Mouse (Mus musculus) duodenum, adult 2 months (tissue): ENCODE data around the gene Soga1. TPM values are rescaled to one million over a fixed set of nuclear protein-coding genes. Genes with fewer than 3 reads are reported as not detected.

Experiments
- polyA plus RNA-seq: library from polyadenylated mRNA; depleted of rRNA; stranded (reverse); fragments of >200 nt; gene quantifications from 2 replicates; pipeline ENCODE4 v1.2.3, GENCODE M21; 2012; ENCODE audit warnings: low replicate concordance; rRNA removed

Soga1 gene
- polyA plus RNA-seq, result 2.6 and 5.2 TPM in 2 replicates

GRCm38 (mm10) chr2:157078793-157079700 is at the start of gene Soga1:
Gene Soga1 (minus strand): TSS chr2:157079254.

GRCm38 (mm10) chr2:157086796-157087195 is 7.7 kb upstream of the Soga1 start, which contains the start of gene Tldc2:
Gene Tldc2 (plus strand): TSS chr2:157087055.

GRCm38 (mm10) chr2:157006511-157007233 is 72.4 kb downstream of the Soga1 start, which contains the start of gene Dsn1:
Gene Dsn1 (minus strand): TSS chr2:157007154.

GRCm38 (mm10) chr2:156991470-156992319 is 87.4 kb downstream of the Soga1 start, which contains the start of gene Ndrg3:
Gene Ndrg3 (minus strand): TSS chr2:156992056.

Other genes starting within 250 kb of the Soga1 start
- gene Tgif2, start 239.2 kb downstream of the Soga1 start, polyA plus RNA-seq, result 2.1 and 7.5 TPM in 2 replicates
- gene 4930518I15Rik, start 221.3 kb downstream of the Soga1 start, polyA plus RNA-seq, result 0.13 and 0.25 TPM in 2 replicates
- gene Rab5if, start 216.1 kb downstream of the Soga1 start, polyA plus RNA-seq, result 156 and 235 TPM in 2 replicates
- 0.67 and 1.8 TPM in 2 replicates for gene Sla2, start 192.1 kb downstream of the Soga1 start, polyA plus RNA-seq
- gene Ndrg3, start 87.2 kb downstream of the Soga1 start, polyA plus RNA-seq, result 38.7 and 40.1 TPM in 2 replicates
- 0.89 and 1.1 TPM in 2 replicates for gene Dsn1, start 72.1 kb downstream of the Soga1 start, polyA plus RNA-seq
- gene Tldc2, start 7.8 kb upstream of the Soga1 start, polyA plus RNA-seq, result 14.8 and 21.4 TPM in 2 replicates
- 26.4 and 52.8 TPM in 2 replicates for gene Samhd1, start 56.0 kb upstream of the Soga1 start, polyA plus RNA-seq
- gene Rbl1, start 125.3 kb upstream of the Soga1 start, polyA plus RNA-seq, result 2.5 and 2.8 TPM in 2 replicates
- gene Rpn2, start 199.8 kb upstream of the Soga1 start, polyA plus RNA-seq, result 153 and 162 TPM in 2 replicates
- 0.07 and 0.14 TPM in 2 replicates for gene Mroh8, start 200.3 kb upstream of the Soga1 start, polyA plus RNA-seq